Mouse (Mus musculus) central nervous system, embryonic 11.5 days (tissue): ENCODE measurements around the gene Hyal3. TPM values are rescaled to one million over a fixed set of nuclear protein-coding genes. Genes with fewer than 3 reads are reported as not detected.

ENCODE experiments used
- polyA plus RNA-seq: library from polyadenylated mRNA; depleted of rRNA; stranded (reverse); fragments of >200 nt; gene quantifications from 2 replicates; pipeline ENCODE4 v1.2.3, GENCODE M21; 2012; rRNA removed

Hyal3 gene
- polyA plus RNA-seq: 0.61 and 0.80 TPM in 2 replicates

DNA sequence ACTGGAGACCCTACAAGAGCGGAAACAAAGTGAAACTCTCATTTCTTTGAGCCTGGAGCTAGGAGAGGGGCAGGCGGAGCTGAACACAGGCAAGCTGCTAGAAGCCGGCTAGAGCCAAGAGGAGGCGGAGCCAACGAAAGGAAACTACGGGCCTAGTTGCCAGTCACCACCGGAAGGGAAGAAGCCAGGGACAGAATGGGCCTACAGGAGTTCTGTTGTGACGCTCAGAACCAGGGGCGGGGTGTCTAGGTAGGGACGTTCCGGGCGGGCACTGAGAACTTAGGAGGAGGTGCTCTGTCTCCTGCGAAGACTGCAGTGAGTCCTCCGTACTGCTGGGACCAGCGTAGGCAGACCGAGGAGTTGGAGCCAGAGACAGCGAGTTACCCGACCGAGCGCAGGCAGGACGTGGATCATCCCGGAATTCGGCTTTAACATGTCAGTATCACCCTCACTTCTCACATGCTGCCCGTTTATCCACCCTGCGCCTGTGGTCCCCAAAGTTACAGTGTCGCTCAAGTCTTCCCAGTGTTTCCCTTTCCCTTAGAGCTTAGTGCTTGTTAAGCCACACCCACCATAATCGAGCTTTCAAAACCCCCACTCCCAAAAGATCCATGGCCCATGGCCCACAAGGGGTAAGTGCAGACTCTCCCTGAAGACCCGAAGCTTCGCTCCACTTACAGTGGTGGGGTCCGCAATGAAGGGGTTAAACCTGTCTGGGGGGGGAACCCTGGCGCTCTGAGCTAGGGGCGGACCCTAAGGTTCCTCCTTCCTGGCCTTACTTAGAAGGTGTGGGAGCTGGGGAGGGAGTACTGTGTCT is at the start of gene Hyal3:
TSS of gene Hyal3 (plus strand) at position 318 of the 817 bp plus-strand sequence.

DNA sequence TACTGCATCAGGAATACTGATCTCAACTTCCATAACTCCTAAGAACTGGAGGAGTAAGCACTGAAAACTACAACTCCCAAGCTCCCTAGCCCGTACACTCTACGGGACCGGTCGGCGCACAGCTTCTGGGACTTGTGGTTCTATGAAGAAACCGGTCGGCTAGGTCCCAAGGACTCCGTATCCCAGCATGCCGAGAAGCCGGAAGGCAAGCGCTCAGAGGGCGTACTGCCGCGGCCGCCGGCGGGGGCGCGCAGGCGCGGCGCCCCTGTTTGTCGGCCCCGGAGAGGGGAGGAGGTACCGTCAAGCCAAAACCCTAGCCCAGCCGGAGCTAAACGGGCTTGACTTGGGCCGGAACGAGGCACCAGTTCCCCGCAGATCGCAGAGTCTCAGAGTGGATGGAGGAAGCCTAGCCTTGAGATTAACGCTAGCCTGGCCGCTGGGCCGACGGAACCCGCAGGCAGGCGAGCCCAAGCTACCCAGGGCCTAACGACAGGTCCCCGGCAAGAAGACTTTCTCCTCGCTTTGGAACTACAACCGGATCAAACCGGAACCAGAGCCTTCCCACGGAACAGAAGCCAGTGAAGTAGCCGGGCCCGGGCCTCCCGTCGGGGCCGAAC is 46.7 kb upstream of the Hyal3 start, which contains the start of gene Tmem115:
TSS of gene Tmem115 (plus strand) at position 155 of the 617 bp plus-strand sequence.

DNA sequence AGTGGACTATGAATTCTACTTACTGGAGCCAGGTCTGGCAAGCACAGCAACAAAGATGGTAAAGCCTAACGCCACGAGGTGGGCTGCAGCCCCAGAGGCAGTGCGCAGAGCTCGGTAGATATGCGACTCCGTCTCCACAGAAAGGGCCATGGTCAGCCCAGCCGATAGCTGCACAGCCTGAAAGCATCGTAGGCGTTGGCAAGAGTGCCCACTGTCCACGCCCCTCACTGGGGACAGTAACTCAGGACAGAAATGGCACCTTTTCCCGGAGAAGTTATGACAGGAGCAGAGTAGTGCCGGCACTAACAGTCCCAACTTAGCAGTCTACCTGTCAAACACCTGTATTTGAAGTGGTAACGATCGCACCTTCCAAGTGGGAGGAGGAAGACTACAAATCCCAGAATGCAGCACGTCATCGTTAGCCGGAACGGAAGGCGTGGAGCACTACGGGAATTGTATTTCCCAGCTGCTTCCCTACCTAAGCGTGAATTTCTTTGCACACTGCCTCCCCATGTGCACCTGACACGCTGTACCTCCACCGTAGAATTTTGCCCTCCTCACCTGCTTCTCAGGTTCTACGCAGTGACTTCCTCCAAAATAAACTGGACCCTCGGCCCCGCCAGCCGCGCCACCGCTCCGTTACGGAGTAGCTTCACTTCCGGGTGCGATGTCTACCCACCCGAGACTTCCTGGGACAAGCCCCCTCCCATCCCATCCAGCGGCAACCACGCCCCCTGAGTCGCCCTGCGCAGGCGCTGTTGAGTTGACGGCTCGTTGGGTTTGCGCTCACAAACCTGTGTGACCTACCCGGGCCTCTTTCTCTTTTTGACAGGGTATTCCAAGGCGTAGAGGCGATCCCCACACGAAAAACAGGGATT is 38.9 kb upstream of the Hyal3 start, which contains the start of the genes Cyb561d2 and Nprl2:
TSS of gene Cyb561d2 (minus strand) at position 720 of the 878 bp plus-strand sequence.
TSS of gene Nprl2 (plus strand) at position 753 of the 878 bp plus-strand sequence.

DNA sequence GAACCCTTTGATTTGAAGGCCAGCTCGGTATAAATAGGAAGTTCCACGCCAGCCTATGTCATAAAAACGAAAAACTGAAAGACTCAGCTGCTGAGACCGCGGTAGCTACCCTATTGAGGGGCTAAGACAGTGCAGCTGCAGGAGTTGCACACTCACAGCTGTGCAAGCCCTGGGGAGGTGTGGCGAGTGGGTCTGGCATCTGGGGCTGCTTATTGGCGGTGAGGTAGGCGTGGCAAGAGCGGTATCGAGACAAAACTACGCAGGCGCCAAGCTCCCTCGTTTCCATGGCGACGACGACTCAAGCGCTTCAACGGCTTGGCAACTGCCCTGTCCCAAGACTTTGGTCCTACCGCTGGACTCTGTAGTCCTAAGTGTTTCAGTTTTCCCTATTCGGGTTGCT is 33.6 kb upstream of the Hyal3 start, which contains the start of gene Zmynd10:
TSS of gene Zmynd10 (plus strand) at position 273 of the 400 bp plus-strand sequence.

DNA sequence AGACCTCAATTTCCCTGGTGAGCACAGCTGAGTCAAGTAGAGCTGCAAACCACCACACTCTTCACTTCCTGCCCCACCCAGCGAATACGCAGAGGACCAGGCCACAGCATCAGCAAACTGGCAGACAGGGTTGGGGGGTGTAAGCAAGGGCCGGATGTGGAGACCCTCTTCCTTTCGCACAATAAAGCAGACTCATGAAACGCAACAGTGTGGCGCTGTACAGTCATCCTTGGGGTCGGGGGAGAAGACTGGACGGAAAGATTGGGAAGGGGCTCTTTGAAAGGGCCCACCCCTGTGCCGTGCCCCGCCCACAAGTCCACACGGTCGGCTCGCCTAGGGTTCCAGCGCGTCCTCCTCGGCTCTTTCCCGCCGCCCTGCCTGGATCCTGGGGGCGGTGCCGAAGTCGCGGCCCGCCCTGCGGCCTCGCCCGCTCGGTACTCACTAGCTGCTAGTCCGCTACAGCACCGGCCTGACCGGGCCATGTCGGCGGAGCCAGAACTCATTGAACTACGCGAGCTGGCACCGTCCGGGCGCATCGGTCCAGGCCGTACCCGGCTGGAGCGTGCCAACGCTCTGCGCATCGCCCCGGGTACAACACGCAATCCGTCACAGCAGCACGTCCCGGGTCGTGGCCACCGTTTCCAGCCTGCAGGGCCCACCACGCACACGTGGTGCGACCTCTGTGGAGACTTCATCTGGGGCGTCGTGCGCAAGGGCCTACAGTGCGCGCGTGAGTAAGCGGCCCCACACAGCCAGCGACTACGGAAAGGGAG is 29.3 kb upstream of the Hyal3 start, which contains the start of gene Rassf1:
TSS of gene Rassf1 (plus strand) at position 439 of the 773 bp plus-strand sequence.

DNA sequence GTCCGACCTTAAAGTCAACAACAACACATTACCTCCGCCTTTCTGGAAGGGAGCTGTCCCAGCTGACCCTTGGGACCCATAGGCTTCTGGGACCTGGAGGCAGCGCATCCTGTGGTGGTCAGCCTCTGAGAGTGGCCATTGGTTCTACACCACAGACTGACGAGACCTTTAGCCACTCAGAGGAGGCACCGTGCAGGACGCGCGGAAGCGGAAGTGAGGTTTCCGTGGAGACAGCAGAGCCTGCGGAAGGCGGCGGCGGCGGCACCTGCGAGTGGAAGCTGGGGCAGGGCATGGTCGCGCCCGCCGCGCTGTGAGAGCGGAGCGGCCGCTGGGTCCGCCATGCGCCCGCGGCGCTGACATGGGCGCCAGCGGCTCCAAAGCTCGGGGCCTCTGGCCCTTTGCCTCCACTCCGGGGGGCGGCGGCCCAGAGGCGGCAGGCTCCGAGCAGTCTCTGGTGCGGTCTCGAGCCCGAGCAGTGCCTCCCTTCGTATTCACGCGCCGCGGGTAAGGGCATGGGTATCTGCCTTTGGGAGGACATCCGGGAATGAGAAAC is 17.5 kb upstream of the Hyal3 start, which contains the start of gene Tusc2:
TSS of gene Tusc2 (plus strand) at position 227 of the 553 bp plus-strand sequence.

DNA sequence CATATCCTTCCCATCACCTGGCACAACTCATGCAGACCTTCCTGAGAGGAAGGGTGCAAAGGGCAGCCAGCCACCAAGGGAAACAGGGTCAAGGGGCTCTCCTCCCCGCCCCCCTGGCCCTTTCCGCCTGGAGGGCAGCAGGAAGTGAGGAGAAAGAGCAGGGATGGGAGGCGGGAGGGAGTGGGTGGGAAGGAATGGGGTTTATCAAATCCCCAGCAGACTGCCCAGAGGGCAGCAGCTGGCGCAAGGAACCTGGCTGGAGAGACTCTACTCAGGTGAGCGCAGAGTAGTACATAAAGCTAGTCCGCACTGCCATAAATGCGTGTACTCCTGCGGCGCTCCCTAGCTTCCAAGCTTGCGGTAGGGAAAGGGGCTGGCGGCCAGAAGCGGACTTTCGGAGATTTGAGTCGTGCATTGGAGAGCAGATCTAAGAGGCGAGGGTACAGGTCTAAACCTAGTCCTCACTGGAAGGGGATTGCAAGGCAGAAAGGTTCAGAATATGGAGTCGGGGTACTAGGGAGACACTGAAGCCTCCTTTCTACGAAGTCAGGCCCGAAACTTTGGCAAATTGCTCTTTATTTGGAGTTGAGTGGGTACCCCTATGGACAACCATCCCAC is 12.8 kb upstream of the Hyal3 start, which contains the start of gene Hyal2:
TSS of gene Hyal2 (plus strand) at position 244 of the 618 bp plus-strand sequence.

DNA sequence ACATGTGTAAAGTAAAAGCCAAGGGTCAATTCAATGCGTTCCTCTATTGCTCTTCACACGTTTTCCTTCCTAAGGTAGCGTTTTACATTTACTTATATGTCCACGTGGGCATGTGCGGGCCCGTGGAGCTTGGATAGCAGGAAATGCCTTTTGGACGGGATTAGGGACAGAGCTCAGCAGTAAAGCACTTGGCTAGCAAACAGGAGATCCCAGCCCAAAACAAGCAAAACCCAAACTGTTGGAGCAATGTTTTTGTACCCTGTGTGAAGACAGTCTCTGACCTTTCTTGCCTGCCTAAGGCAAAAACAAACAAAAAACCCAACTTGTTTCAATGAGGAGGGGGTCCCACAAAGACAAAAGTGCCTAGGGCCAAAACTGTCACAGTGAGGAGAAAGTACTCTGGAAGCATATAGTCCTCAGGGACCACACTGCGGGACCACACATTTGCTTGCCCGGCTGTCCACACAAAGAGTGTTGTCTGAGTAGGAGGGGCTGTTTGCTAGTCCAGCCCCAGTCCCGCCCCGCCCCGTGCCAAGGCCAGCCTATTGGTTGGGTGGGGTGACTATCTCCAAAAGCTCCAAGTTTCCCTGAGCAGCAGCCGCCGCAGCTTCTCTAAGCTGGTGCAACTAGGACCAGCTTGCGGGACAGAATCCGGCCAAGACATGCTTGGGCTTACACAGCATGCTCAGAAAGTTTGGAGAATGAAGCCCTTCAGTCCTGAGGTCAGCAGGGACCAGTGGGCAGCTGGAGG is 4.1 kb upstream of the Hyal3 start, which contains the start of gene Hyal1:
TSS of gene Hyal1 (plus strand) at position 571 of the 751 bp plus-strand sequence.

DNA sequence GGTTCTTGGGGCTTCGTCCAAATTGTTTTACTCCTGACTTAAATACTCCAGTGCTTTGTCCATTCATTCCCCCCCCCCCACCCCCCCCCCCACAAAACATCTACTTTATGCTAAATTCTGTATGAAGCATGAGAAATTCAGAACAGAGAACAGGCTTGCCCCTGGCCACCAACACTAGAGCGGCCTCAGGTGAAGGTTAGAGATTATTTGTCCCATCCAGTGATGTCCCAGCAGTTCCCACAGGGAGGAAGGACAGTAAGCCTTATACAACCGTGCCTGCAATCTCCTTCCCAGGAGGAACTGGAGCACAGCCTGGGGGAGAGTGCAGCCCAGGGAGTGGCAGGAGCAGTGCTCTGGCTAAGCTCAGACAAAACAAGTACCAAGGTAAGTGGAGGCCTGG is 2.0 kb upstream of the Hyal3 start, which contains the start of gene Naa80:
TSS of gene Naa80 (plus strand) at position 301 of the 400 bp plus-strand sequence.

DNA sequence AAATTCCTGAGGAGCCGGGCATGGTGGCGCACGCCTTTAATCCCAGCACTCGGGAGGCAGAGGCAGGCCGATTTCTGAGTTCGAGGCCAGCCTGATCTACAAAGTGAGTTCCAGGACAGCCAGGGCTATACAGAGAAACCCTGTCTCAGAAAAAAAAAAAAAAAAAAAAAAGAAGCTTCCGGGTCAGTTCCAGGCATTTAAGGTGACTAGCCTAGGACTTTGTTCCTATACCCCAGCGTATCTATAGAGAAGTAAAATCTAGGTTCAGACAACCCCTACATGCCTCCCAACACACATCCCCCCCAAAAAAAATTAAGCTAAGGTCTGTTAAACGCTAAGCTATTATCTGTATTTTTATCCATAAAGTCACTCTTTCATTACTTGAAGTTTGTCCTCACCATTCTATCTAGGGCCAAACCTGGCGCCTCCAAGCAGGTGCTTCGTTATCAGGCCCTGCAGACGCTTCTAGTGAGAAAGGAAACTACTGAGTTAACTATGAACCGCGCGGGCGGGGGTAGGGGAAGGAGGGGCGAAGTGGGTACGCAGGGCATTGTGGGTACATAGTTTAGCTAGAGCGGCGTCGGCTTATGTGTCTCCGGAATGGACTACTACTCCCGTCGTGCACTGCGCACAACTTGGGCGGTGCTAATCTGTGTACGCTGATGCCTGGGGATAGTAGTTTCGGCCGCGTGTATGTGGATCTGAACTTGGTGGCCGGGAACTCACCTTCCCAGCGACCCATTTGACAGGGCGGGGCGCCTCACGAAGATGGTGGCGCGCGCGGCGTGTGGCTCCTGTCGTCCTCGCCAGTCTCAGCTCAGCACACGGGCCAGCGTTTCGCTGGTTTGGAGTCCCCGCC is 6.6 kb downstream of the Hyal3 start, which contains the start of gene Ifrd2:
TSS of gene Ifrd2 (plus strand) at position 669 of the 859 bp plus-strand sequence.

DNA sequence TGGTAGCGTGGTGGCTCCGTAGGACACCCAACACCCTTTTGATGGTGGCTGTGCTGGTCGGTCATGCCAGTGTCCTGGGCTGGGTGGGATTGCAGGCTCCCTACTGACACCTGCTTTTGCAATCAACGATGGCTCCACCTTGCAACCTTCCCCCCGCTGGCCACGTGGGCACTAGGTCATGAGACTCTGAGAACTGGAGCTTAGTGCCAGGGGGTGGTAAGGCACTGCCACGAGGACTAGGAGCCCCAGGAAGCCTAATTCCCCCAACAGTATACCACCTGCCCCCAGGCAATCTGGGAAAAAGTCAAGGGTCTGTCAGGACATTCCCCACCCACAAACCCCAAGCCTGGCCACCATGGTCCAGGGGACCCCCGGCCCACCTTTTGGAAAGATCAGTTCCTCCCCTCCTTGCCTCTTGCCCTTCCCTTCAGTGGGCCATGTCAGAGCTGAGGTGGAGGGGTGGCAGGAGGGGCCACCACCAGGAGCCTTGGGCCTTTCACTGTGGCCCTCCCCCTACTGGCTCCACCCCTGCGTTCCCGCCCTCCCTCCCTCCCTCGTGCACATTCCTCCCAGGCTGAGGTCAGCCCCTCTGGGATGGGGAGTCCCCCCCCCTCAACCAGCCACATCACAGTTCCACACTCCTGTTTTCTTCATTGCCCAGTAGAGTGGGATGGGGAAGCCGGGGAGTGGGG is 28.3 kb downstream of the Hyal3 start, which contains the start of gene Sema3b:
TSS of gene Sema3b (minus strand) at position 489 of the 692 bp plus-strand sequence.

DNA sequence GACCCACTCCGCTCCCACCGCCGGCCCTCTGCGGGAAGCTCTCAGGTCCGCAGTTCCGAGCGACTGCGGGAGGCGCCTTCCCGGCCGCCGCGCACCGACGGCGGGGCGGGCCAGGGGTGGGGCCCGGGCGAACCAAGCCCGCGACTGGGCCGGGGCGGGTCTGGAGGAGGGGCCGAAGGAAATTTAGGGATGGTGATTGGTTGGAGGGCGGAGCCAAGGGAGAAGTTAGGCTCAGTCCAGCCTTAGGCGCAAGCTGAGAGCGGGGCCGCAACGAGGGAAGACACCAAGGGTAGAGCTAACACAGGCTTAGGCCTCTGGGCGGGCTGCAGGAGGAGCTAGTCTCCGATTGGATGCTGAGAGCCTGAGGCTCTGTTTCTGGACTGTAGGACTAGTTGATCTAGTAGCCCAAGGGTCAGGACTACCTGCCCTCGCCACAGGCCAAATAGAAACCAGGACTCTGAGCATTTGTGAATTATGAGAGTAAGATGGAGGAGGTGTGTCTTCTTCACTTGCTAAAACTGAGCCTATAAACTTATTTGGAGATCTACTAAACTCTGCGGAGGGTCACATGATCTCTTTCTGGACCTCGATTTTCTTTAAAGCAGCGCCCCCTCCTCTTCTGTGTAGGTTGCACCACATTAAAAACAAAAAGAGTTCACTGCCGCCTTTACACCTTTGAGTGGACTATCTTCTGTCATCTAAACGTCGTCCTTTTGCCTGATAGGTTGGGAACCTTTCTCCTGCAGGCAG is 54.8 kb downstream of the Hyal3 start, which contains the start of gene Gnai2:
TSS of gene Gnai2 (minus strand) at position 89 of the 750 bp plus-strand sequence.

Other genes starting within 250 kb of the Hyal3 start
- gene Hemk1, start 242.5 kb upstream of the Hyal3 start, polyA plus RNA-seq: 20.2 and 25.9 TPM in 2 replicates
- 1.6 and 2.2 TPM in 2 replicates for gene 6430571L13Rik, start 240.2 kb upstream of the Hyal3 start, polyA plus RNA-seq
- gene Cacna2d2, start 181.2 kb upstream of the Hyal3 start, polyA plus RNA-seq: 27.9 and 45.8 TPM in 2 replicates
- 21.1 and 23.1 TPM in 2 replicates for gene Tmem115, start 46.9 kb upstream of the Hyal3 start, polyA plus RNA-seq
- gene Cyb561d2, start 38.6 kb upstream of the Hyal3 start, polyA plus RNA-seq: 13.6 and 13.9 TPM in 2 replicates
- gene Nprl2, start 38.6 kb upstream of the Hyal3 start, polyA plus RNA-seq: 31.2 and 44.2 TPM in 2 replicates
- gene Zmynd10, start 33.5 kb upstream of the Hyal3 start, polyA plus RNA-seq: 2.2 and 3.4 TPM in 2 replicates
- gene Rassf1, start 29.3 kb upstream of the Hyal3 start, polyA plus RNA-seq: 47.5 and 79.5 TPM in 2 replicates
- gene Tusc2, start 17.6 kb upstream of the Hyal3 start, polyA plus RNA-seq: 48.6 and 54.3 TPM in 2 replicates
- 53.1 and 77.8 TPM in 2 replicates for gene Hyal2, start 12.9 kb upstream of the Hyal3 start, polyA plus RNA-seq
- 5.0 and 8.1 TPM in 2 replicates for gene Hyal1, start 3.9 kb upstream of the Hyal3 start, polyA plus RNA-seq
- gene Naa80, start 1.9 kb upstream of the Hyal3 start, polyA plus RNA-seq: 17.3 and 24.5 TPM in 2 replicates
- 37.6 and 48.8 TPM in 2 replicates for gene Ifrd2, start 6.8 kb downstream of the Hyal3 start, polyA plus RNA-seq
- 3.2 and 5.4 TPM in 2 replicates for gene Sema3b, start 28.4 kb downstream of the Hyal3 start, polyA plus RNA-seq
- gene Gnai2, start 54.5 kb downstream of the Hyal3 start, polyA plus RNA-seq: 576 and 905 TPM in 2 replicates
- gene Slc38a3, start 88.7 kb downstream of the Hyal3 start, polyA plus RNA-seq: 11.8 and 17.3 TPM in 2 replicates
- 0.21 and 0.30 TPM in 2 replicates for gene Gnat1, start 98.9 kb downstream of the Hyal3 start, polyA plus RNA-seq
- 65.6 and 115 TPM in 2 replicates for gene Sema3f, start 129.7 kb downstream of the Hyal3 start, polyA plus RNA-seq
- 180 and 206 TPM in 2 replicates for gene Rbm5, start 190.2 kb downstream of the Hyal3 start, polyA plus RNA-seq